Mouse (Mus musculus) neural tube, embryonic 10.5 days (tissue): Measurements from ENCODE around the gene Dusp2.

Source experiments
- DNase-seq: peaks from one replicate; pipeline ENCODE4 v3.0.0-alpha.2; 2017; ENCODE audit warnings: low spot score; ENCODE audit errors: extremely low spot score

Dusp2 gene

GRCm38 (mm10) chr2:127363696-127364095 is 27.7 kb downstream of the Dusp2 start:
- peak; percentile 29 for DNase-seq

GRCm38 (mm10) chr2:127364452-127364851 is 28.5 kb downstream of the Dusp2 start:
- DNase-seq = no peak

GRCm38 (mm10) chr2:127367126-127367820 is 31.3 kb downstream of the Dusp2 start:
- no peak for DNase-seq

GRCm38 (mm10) chr2:127369703-127370376 is 33.9 kb downstream of the Dusp2 start:
- DNase-seq = no peak

GRCm38 (mm10) chr2:127370561-127371483 is 34.9 kb downstream of the Dusp2 start:
- DNase-seq = no peak

GRCm38 (mm10) chr2:127371484-127371861 is 35.5 kb downstream of the Dusp2 start:
- DNase-seq = no peak

GRCm38 (mm10) chr2:127372082-127372481 is 36.1 kb downstream of the Dusp2 start:
- no peak for DNase-seq

GRCm38 (mm10) chr2:127374131-127374530 is 38.2 kb downstream of the Dusp2 start:
- no peak for DNase-seq

- no peak for DNase-seq
Measured at GRCm38 (mm10) chr2:127375087-127375486, 39.1 kb downstream of the Dusp2 start.

GRCm38 (mm10) chr2:127375759-127376341 is 39.9 kb downstream of the Dusp2 start:
- no peak for DNase-seq

GRCm38 (mm10) chr2:127376423-127377051 is 40.6 kb downstream of the Dusp2 start:
- no peak for DNase-seq

- no peak for DNase-seq
Measured at GRCm38 (mm10) chr2:127377942-127378610, 42.1 kb downstream of the Dusp2 start.

GRCm38 (mm10) chr2:127378611-127378990 is 42.6 kb downstream of the Dusp2 start:
- no peak for DNase-seq

GRCm38 (mm10) chr2:127379250-127379649 is 43.3 kb downstream of the Dusp2 start:
- no peak for DNase-seq

- DNase-seq = no peak
Measured at GRCm38 (mm10) chr2:127383881-127384280, 47.9 kb downstream of the Dusp2 start.

- DNase-seq = no peak
Measured at GRCm38 (mm10) chr2:127387521-127387920, 51.6 kb downstream of the Dusp2 start.
